Mouse (Mus musculus): Measurements from ENCODE around the gene A030003K21Rik. TPM values are rescaled to one million over a fixed set of nuclear protein-coding genes. Genes with fewer than 3 reads are reported as not detected.
"Not testable (repeated sequence)": the region's sequence is repeated elsewhere in the genome, so short reads cannot be mapped to it uniquely, and the experiment has no call there.

A030003K21Rik gene
- polyA plus RNA-seq (2012; rRNA removed): not detected in 2 replicates

DNA sequence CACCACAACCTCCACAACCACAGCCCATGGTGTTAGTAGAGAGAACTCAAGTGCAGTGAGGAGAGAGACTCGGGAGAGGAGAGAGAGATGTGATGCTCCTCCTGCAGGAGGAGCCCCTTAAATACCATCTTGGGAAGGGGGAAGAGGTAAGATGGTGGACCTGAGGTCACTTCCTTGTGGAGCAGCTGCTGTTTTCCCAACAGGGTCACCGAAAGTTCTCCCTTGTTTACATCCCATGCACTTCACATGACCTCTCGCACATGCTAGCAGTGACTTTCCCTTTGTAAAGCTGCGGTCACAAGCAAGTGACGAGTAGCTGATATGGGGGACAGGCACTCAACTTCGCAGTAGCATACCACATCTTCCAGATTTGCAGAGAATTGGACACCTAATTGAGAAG lies at the start of gene A030003K21Rik:
A030003K21Rik (minus strand) TSS at position 94 of the 400 bp plus-strand sequence.
- DNase-seq; H3K4me3 ChIP-seq (replicated peaks; ENCODE audit: insufficient read depth, low read depth, low read length): not testable (repeated sequence)
- WGBS: no CpG with 5 or more reads among the region's 6 CpGs

DNA sequence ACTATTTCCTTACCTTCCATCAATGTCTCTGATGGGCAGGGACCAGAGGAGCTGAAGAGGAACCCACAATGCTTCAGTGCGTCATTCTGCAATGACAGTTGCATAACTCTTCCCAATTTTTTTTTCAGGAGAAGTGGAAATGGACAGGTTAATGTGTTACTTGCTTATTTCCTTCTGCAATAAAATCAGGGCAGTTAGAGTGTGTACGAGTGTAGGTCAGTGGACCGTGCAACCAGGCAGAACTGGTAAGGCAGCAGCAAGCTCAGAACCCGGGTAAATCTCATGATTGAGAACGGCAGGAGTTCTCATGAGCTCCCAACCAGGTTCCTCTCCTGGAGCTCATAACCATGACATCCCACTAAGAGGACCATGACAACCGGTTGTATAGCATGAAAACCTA lies 48.9 kb upstream of the A030003K21Rik start:
- no peak for TF ChIP-seq POLR2A (IDR thresholded peaks at IDR 0.05; ENCODE audit: borderline replicate concordance, insufficient read depth, low read length)
- TF ChIP-seq CTCF (IDR thresholded peaks at IDR 0.05; ENCODE audit: borderline replicate concordance, insufficient read depth, low read depth, low read length): no peak
- 88% methylated on average over 6 of the region's 6 CpGs for WGBS
- no peaks in the 10 kb centered on the region for H3K4me1 ChIP-seq (ENCODE audit: control insufficient read depth, insufficient read depth, low read length)
- H3K4me3 ChIP-seq (replicated peaks; ENCODE audit: insufficient read depth, low read depth, low read length): no peak overlapping the region
- H3K27ac ChIP-seq (ENCODE audit: insufficient read depth, low read length): no peak overlapping the region
- H3K27me3 ChIP-seq (ENCODE audit: control insufficient read depth, insufficient read depth, low read length): no peaks in the 10 kb centered on the region
- no peak for DNase-seq

More for the DNA sequence above, at the start of gene A030003K21Rik:
- H3K27ac ChIP-seq (ENCODE audit: insufficient read depth, low read length); H3K4me1 ChIP-seq (ENCODE audit: control insufficient read depth, insufficient read depth, low read length); H3K27me3 ChIP-seq (ENCODE audit: control insufficient read depth, insufficient read depth, low read length): not testable (repeated sequence)

DNA sequence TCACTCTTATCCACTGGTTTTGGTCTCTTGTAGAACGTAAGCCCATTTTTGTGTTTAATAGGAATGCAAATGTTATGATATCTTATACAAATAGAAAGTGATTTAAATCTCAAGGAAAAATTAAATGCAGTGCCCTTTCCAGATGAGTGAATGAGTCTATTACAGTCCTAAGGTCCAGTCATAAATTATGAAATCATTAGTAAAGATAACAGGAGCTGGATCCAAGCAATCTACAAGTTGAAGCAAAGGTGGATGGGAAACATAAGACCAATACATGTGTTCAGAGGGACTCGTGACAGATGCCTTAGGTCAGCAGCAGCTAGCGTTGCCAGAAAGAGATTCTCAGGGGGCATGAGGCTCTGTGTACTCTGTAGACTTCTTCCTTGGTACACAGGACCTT lies 48.4 kb upstream of the A030003K21Rik start:
- no peak for DNase-seq
- Histone ChIP-seq H3K4me3 (replicated peaks; ENCODE audit: insufficient read depth, low read depth, low read length) (no peak overlapping the region), H3K27ac (ENCODE audit: insufficient read depth, low read length) (no peak overlapping the region), H3K27me3 (ENCODE audit: control insufficient read depth, insufficient read depth, low read length) (no peaks in the 10 kb centered on the region), H3K4me1 (ENCODE audit: control insufficient read depth, insufficient read depth, low read length) (no peaks in the 10 kb centered on the region)
- WGBS: 78% methylated on average over 3 of the region's 3 CpGs
- TF ChIP-seq CTCF (IDR thresholded peaks at IDR 0.05; ENCODE audit: borderline replicate concordance, insufficient read depth, low read depth, low read length) (no peak), POLR2A (IDR thresholded peaks at IDR 0.05; ENCODE audit: borderline replicate concordance, insufficient read depth, low read length) (no peak)

- Histone ChIP-seq H3K27me3 (ENCODE audit: control insufficient read depth, insufficient read depth, low read length) (no peaks in the 10 kb centered on the region), H3K27ac (ENCODE audit: insufficient read depth, low read length) (no peak overlapping the region), H3K4me3 (replicated peaks; ENCODE audit: insufficient read depth, low read depth, low read length) (no peak overlapping the region), H3K4me1 (ENCODE audit: control insufficient read depth, insufficient read depth, low read length) (no peaks in the 10 kb centered on the region)
- no peak for DNase-seq
- TF ChIP-seq CTCF (IDR thresholded peaks at IDR 0.05; ENCODE audit: borderline replicate concordance, insufficient read depth, low read depth, low read length): no peak
- TF ChIP-seq POLR2A (IDR thresholded peaks at IDR 0.05; ENCODE audit: borderline replicate concordance, insufficient read depth, low read length): no peak
- 58% methylated on average over 4 of the region's 4 CpGs for WGBS
Observed at GRCm38 (mm10) chr1:82991062-82991461, 47.9 kb upstream of the A030003K21Rik start.

DNA sequence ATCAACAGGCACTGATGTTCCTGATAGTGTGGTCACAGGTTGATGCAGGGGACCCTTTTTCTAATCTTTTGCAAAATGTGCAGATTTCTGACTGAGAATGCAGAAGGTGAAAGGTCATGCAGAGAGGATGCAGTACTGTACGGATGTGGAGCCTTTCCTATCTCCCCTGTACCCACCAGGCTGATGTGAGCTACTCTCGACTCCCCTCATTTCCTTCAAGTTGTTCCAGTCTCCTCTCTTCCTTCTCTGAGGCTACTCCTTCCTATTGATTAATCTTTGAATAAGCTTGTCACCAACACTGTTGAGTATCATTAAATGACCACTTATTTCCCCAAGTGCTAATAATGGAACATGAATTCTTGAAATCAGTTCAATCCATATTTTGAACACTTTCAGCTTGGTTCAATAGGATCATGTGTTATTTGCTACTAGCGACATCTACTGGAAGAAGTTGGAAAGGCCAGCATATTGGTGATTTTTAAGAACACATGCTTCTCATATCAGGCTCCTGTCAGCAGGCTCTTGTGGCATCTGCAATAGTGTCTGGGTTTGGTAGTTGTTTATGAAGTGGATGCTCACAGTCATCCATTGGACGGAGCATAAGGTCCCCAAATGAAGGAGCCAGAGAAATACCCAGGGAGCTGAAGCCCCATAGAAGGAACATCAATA lies 44.5 kb upstream of the A030003K21Rik start:
- TF ChIP-seq POLR2A (IDR thresholded peaks at IDR 0.05; ENCODE audit: borderline replicate concordance, insufficient read depth, low read length) (no peak), CTCF (IDR thresholded peaks at IDR 0.05; ENCODE audit: borderline replicate concordance, insufficient read depth, low read depth, low read length) (peak; percentile 46; the same call in 1 of the 2 replicates)
- Histone ChIP-seq H3K27ac (ENCODE audit: insufficient read depth, low read length) (no peak overlapping the region), H3K4me1 (ENCODE audit: control insufficient read depth, insufficient read depth, low read length) (no peaks in the 10 kb centered on the region), H3K4me3 (replicated peaks; ENCODE audit: insufficient read depth, low read depth, low read length) (no peak overlapping the region), H3K27me3 (ENCODE audit: control insufficient read depth, insufficient read depth, low read length) (no peaks in the 10 kb centered on the region)
- peak in 1 of 2 experiments; percentile 39 for DNase-seq
- WGBS: 34% methylated on average over 4 of the region's 4 CpGs

GRCm38 (mm10) chr1:82986738-82987137 lies 43.5 kb upstream of the A030003K21Rik start:
- WGBS: 74% methylated on average over 6 of the region's 6 CpGs

DNA sequence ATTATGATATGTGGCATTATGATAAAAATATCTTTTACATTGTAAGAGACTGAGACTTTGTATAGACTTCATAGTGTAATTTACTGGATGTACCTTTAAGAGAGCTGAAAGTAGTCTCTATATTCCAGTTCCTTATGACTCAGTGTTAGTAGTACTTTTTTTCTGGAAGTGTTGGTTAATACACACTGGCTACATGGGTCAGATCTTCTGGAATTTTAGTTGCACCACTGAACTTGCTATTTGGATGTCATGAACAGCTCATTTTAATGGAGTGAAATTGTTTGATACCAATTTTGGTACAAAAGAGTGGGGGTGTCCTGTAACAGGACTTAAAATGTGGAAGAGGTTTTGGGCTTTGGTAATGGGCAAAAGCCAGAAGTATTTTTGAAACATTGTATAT lies 34.7 kb upstream of the A030003K21Rik start:
- no peaks in the 10 kb centered on the region for H3K27me3 ChIP-seq (ENCODE audit: control insufficient read depth, insufficient read depth, low read length)
- no peak for DNase-seq
- TF ChIP-seq CTCF (IDR thresholded peaks at IDR 0.05; ENCODE audit: borderline replicate concordance, insufficient read depth, low read depth, low read length) (no peak), POLR2A (IDR thresholded peaks at IDR 0.05; ENCODE audit: borderline replicate concordance, insufficient read depth, low read length) (no peak)
- no peak overlapping the region for H3K4me3 ChIP-seq (replicated peaks; ENCODE audit: insufficient read depth, low read depth, low read length)
- no peaks in the 10 kb centered on the region for H3K4me1 ChIP-seq (ENCODE audit: control insufficient read depth, insufficient read depth, low read length)
- H3K27ac ChIP-seq (ENCODE audit: insufficient read depth, low read length): no peak overlapping the region

More at GRCm38 (mm10) chr1:82986738-82987137, 43.5 kb upstream of the A030003K21Rik start:
- TF ChIP-seq POLR2A (IDR thresholded peaks at IDR 0.05; ENCODE audit: borderline replicate concordance, insufficient read depth, low read length) (no peak), CTCF (IDR thresholded peaks at IDR 0.05; ENCODE audit: borderline replicate concordance, insufficient read depth, low read depth, low read length) (no peak)
- H3K4me1 ChIP-seq (ENCODE audit: control insufficient read depth, insufficient read depth, low read length): no peaks in the 10 kb centered on the region
- no peaks in the 10 kb centered on the region for H3K27me3 ChIP-seq (ENCODE audit: control insufficient read depth, insufficient read depth, low read length)
- no peak overlapping the region for H3K27ac ChIP-seq (ENCODE audit: insufficient read depth, low read length)
- no peak for DNase-seq
- no peak overlapping the region for H3K4me3 ChIP-seq (replicated peaks; ENCODE audit: insufficient read depth, low read depth, low read length)

DNA sequence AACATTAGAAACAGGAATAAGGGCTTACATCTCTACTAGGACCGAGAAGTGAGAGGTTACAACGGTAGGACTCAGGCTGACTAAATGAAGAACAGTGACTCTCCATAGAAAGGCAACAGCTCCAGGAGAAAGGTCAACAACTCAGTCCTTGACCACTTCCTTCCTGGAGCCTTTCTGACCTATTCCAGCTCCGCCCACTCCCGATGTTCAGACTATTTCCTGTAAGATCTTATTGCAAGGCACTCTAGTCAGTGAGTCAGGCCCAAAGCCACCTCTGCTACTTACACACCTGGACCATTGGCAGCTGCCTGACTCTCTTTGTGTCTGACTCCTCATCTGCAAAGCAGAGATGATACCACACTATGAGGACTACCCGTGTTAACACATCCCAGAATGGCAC lies 32.6 kb upstream of the A030003K21Rik start:
- 89% methylated on average over 5 of the region's 5 CpGs for WGBS
- DNase-seq: no peak
- no peak for TF ChIP-seq CTCF (IDR thresholded peaks at IDR 0.05; ENCODE audit: borderline replicate concordance, insufficient read depth, low read depth, low read length)
- H3K27me3 ChIP-seq (ENCODE audit: control insufficient read depth, insufficient read depth, low read length): no peaks in the 10 kb centered on the region
- no peak overlapping the region for H3K27ac ChIP-seq (ENCODE audit: insufficient read depth, low read length)
- H3K4me3 ChIP-seq (replicated peaks; ENCODE audit: insufficient read depth, low read depth, low read length): no peak overlapping the region
- no peaks in the 10 kb centered on the region for H3K4me1 ChIP-seq (ENCODE audit: control insufficient read depth, insufficient read depth, low read length)
